Mouse (Mus musculus) kidney, adult 18-20 months (tissue): Measurements from ENCODE around the gene Kif22.

Experiments
- DNase-seq: peaks from one replicate; pipeline ENCODE4 v3.0.0; 2021

Kif22 gene

GRCm38 (mm10) chr7:127030172-127030571 is 12.1 kb downstream of the Kif22 start:
- no peak for DNase-seq

GRCm38 (mm10) chr7:127027885-127028284 is 14.4 kb downstream of the Kif22 start:
- no peak for DNase-seq

GRCm38 (mm10) chr7:127026984-127027726 is 15.1 kb downstream of the Kif22 start, which contains the start of gene Maz:
TSS of gene Maz (minus strand) at chr7:127027037.
- peak; percentile 100 for DNase-seq

GRCm38 (mm10) chr7:127026616-127026983 is 15.7 kb downstream of the Kif22 start:
- no peak for DNase-seq

GRCm38 (mm10) chr7:127026161-127026600 is 16.1 kb downstream of the Kif22 start:
- DNase-seq: peak; percentile 78

- DNase-seq: peak; percentile 59
These were observed 16.6 kb downstream of the Kif22 start for GRCm38 (mm10) chr7:127025556-127026160.

- DNase-seq: peak; percentile 86
These were observed 17.3 kb downstream of the Kif22 start for GRCm38 (mm10) chr7:127024755-127025555.

- DNase-seq: no peak
These were observed 18.2 kb downstream of the Kif22 start for GRCm38 (mm10) chr7:127023896-127024690.

- no peak for DNase-seq
These were observed 19.0 kb downstream of the Kif22 start for GRCm38 (mm10) chr7:127023272-127023691.

- no peak for DNase-seq
These were observed 19.6 kb downstream of the Kif22 start for GRCm38 (mm10) chr7:127022528-127023271.

- no peak for DNase-seq
These were observed 20.4 kb downstream of the Kif22 start for GRCm38 (mm10) chr7:127021563-127022527.

- DNase-seq: no peak
These were observed 21.2 kb downstream of the Kif22 start, which contains the start of the genes Gm42742 and Prrt2 for GRCm38 (mm10) chr7:127020901-127021562. TSS of gene Gm42742 (minus strand) at chr7:127021097. TSS of gene Prrt2 (minus strand) at chr7:127021211.

- no peak for DNase-seq
These were observed 21.8 kb downstream of the Kif22 start for GRCm38 (mm10) chr7:127020491-127020890.

GRCm38 (mm10) chr7:127020031-127020430 is 22.2 kb downstream of the Kif22 start:
- no peak for DNase-seq

- DNase-seq: no peak
These were observed 22.8 kb downstream of the Kif22 start for GRCm38 (mm10) chr7:127019306-127019960.

GRCm38 (mm10) chr7:127018416-127019305 is 23.6 kb downstream of the Kif22 start:
- no peak for DNase-seq

GRCm38 (mm10) chr7:127017950-127018345 is 24.3 kb downstream of the Kif22 start:
- DNase-seq: no peak
